In the genomic region with DNA sequence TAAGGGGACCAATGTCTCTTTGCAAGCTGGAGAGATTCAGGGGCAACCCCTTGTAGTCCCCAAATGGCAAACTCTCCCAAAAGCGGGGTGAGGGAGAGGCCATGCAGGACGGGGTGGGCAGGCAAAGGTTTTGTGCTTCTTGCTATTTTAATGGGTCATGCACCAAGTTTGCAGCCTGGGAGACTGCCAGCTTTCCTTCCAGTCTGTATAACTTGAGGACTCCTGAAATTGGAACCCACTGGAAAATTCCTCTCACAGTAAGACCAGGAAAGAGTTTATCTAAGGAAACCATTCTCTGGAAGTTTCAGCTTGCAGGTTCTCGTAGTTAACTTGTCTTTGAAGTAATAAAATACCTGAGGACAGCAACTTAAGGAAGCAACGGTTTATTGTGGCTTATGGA, we compare ENCODE assay signal across 22 mouse cellular contexts.
DNase-seq lines count a peak whose midpoint lies in the region; ATAC-seq and TF ChIP-seq lines count a peak whose summit lies in the region.
"Had no signal": no experiment of that assay in that cellular context is flagged by ENCODE, and none has a peak within 500 bp of the region (broad histone marks: within the 10 kb centered on the region; RNA-seq: fewer than 3 reads in every experiment).

No protein-coding gene starts in this region.

- H3K9me3 ChIP-seq in embryonic facial prominence, embryonic 14.5 days (ENCODE audit: control insufficient read depth, low read length) = no peaks in the 10 kb centered on the region
- no peaks in the 10 kb centered on the region for H3K9me3 ChIP-seq in embryonic facial prominence, embryonic 10.5 days
- H3K9me3 ChIP-seq in limb, embryonic 14.5 days (ENCODE audit: control insufficient read depth, low read length) = no peaks in the 10 kb centered on the region
- no peaks in the 10 kb centered on the region for H3K9me3 ChIP-seq in limb, embryonic 10.5 days (replicated peaks)
- H3K9me3 ChIP-seq: embryonic facial prominence, embryonic 13.5 days; forebrain, embryonic 13.5 days; forebrain, embryonic 15.5 days had no signal

- peaks cover 16% of the 10 kb centered on the region for H3K4me1 ChIP-seq in embryonic facial prominence, embryonic 14.5 days (ENCODE audit: control insufficient read depth, insufficient read depth, low read length)
- H3K4me1 ChIP-seq in embryonic facial prominence, embryonic 10.5 days = peaks cover 39% of the 10 kb centered on the region
- H3K4me1 ChIP-seq in limb, embryonic 14.5 days (ENCODE audit: control insufficient read depth, insufficient read depth, low read length) = peaks cover 9% of the 10 kb centered on the region
- peaks cover 23% of the 10 kb centered on the region for H3K4me1 ChIP-seq in limb, embryonic 10.5 days

- ATAC-seq in embryonic facial prominence, embryonic 14.5 days (ENCODE audit: low read depth) = no peak
- ATAC-seq in limb, embryonic 14.5 days (ENCODE audit: low FRiP score, low read depth) = no peak
- ATAC-seq: activated CD4-positive, CD25-positive, alpha-beta regulatory T cell, adult 4 months; CD4-positive, CD25-positive, alpha-beta regulatory T cell, adult 4 months; forebrain, embryonic 13.5 days; forebrain, embryonic 15.5 days; forebrain, postnatal 0 days; Patski had no signal

- peak; percentile 62 for DNase-seq in embryonic facial prominence, embryonic 14.5 days (ENCODE audit: low spot score)
- no peak for DNase-seq in embryonic facial prominence, embryonic 10.5 days (ENCODE audit: low spot score)
- peak; percentile 17 for DNase-seq in gastrocnemius, postnatal 14 days
- no peak for DNase-seq in gastrocnemius, postnatal 25 days
- peak; percentile 56 for DNase-seq in limb, embryonic 14.5 days (ENCODE audit: low spot score)
- no peak for DNase-seq in limb, embryonic 10.5 days (ENCODE audit: low spot score)
- DNase-seq: adrenal gland, adult 8-10 months; adrenal gland, postnatal 14 days; adrenal gland, postnatal 36 days; B cell, adult 2 months; cerebellum, adult 11-12 months; cerebellum, adult 2 months; cerebellum, adult 9-10 months; forebrain, postnatal 0 days had no signal

- no peak overlapping the region for H3K4me3 ChIP-seq in embryonic facial prominence, embryonic 14.5 days (ENCODE audit: low read depth, low read length)
- no peak overlapping the region for H3K4me3 ChIP-seq in embryonic facial prominence, embryonic 10.5 days
- no peak overlapping the region for H3K4me3 ChIP-seq in limb, embryonic 14.5 days (replicated peaks; ENCODE audit: low read length)
- no peak overlapping the region for H3K4me3 ChIP-seq in limb, embryonic 10.5 days
- H3K4me3 ChIP-seq: embryonic facial prominence, embryonic 13.5 days; forebrain, embryonic 13.5 days; forebrain, embryonic 15.5 days had no signal

- no peak overlapping the region for H3K9ac ChIP-seq in embryonic facial prominence, embryonic 14.5 days (ENCODE audit: low read depth, low read length)
- H3K9ac ChIP-seq in limb, embryonic 14.5 days (ENCODE audit: low read depth, low read length, severe bottlenecking) = no peak overlapping the region
- H3K9ac ChIP-seq: embryonic facial prominence, embryonic 13.5 days; forebrain, embryonic 13.5 days; forebrain, embryonic 15.5 days; forebrain, postnatal 0 days had no signal

- H3K4me2 ChIP-seq in embryonic facial prominence, embryonic 14.5 days (ENCODE audit: low read depth, low read length) = no peak overlapping the region
- no peak overlapping the region for H3K4me2 ChIP-seq in limb, embryonic 14.5 days (replicated peaks; ENCODE audit: low read depth, low read length, severe bottlenecking)
- H3K4me2 ChIP-seq: embryonic facial prominence, embryonic 13.5 days; forebrain, embryonic 13.5 days; forebrain, embryonic 15.5 days had no signal

- intact Hi-C loops in gastrocnemius, postnatal 14 days (cut with DNase I; ENCODE audit: low total_unique reads) = no loop called here

- no peaks in the 10 kb centered on the region for H3K36me3 ChIP-seq in embryonic facial prominence, embryonic 14.5 days (ENCODE audit: control insufficient read depth, insufficient read depth, low read length)
- no peaks in the 10 kb centered on the region for H3K36me3 ChIP-seq in embryonic facial prominence, embryonic 10.5 days (replicated peaks)
- no peaks in the 10 kb centered on the region for H3K36me3 ChIP-seq in limb, embryonic 14.5 days (ENCODE audit: control insufficient read depth, insufficient read depth, low read length)
- no peaks in the 10 kb centered on the region for H3K36me3 ChIP-seq in limb, embryonic 10.5 days
- H3K36me3 ChIP-seq: embryonic facial prominence, embryonic 13.5 days; forebrain, embryonic 15.5 days; G1E had no signal

- WGBS in embryonic facial prominence, embryonic 14.5 days = 47% methylated on average over 4 of the region's 4 CpGs
- WGBS in embryonic facial prominence, embryonic 10.5 days = 83% methylated on average over 4 of the region's 4 CpGs
- WGBS in limb, embryonic 14.5 days = 51% methylated on average over 4 of the region's 4 CpGs
- WGBS in limb, embryonic 10.5 days = 87% methylated on average over 4 of the region's 4 CpGs

- H3K27me3 ChIP-seq in embryonic facial prominence, embryonic 14.5 days (replicated peaks; ENCODE audit: control insufficient read depth, insufficient read depth, low read length) = no peaks in the 10 kb centered on the region
- peaks cover 51% of the 10 kb centered on the region for H3K27me3 ChIP-seq in embryonic facial prominence, embryonic 10.5 days (replicated peaks; ENCODE audit: low read depth, poor library complexity, severe bottlenecking)
- H3K27me3 ChIP-seq in limb, embryonic 14.5 days (ENCODE audit: control insufficient read depth, insufficient read depth, low read length) = no peaks in the 10 kb centered on the region
- 0 out of 2 replicates have a peak, but pooled peaks cover 17% of the 10 kb centered on the region for H3K27me3 ChIP-seq in limb, embryonic 10.5 days (ENCODE audit: low read depth, poor library complexity, severe bottlenecking)
- H3K27me3 ChIP-seq: CH12.LX had no signal

- no peak overlapping the region for H3K27ac ChIP-seq in embryonic facial prominence, embryonic 14.5 days (replicated peaks; ENCODE audit: low read depth, low read length)
- H3K27ac ChIP-seq in embryonic facial prominence, embryonic 10.5 days (replicated peaks) = no peak overlapping the region
- H3K27ac ChIP-seq in limb, embryonic 14.5 days (replicated peaks; ENCODE audit: low read depth, low read length) = no peak overlapping the region
- no peak overlapping the region for H3K27ac ChIP-seq in limb, embryonic 10.5 days
- H3K27ac ChIP-seq: embryonic facial prominence, embryonic 13.5 days; forebrain, embryonic 13.5 days; forebrain, embryonic 15.5 days had no signal

- no peak for TF ChIP-seq POLR2A in limb, embryonic 14.5 days (IDR thresholded peaks at IDR 0.05; ENCODE audit: borderline replicate concordance, extremely low read depth, insufficient read depth, insufficient read length)

Comparison
In these comparisons a context has a peak if more than half of its experiments do, and no peak if none do; other contexts are left out.
1. DNase-seq: peak in embryonic facial prominence, embryonic 14.5 days (single experiment), gastrocnemius, postnatal 14 days (single experiment) and limb, embryonic 14.5 days (single experiment); none in embryonic facial prominence, embryonic 10.5 days (single experiment), gastrocnemius, postnatal 25 days (single experiment) and limb, embryonic 10.5 days (single experiment).